In genomic region chr10:65013525-65013924, GRCm38 (mm10) we compare ENCODE assay signal across 32 mouse cellular contexts.
A peak's percentile ranks its signal among the peaks of the same experiment; 100 is the strongest.
DNase-seq lines count a peak whose midpoint lies in the region; ATAC-seq and TF ChIP-seq lines count a peak whose summit lies in the region.
"Had no signal": no experiment of that assay in that cellular context is flagged by ENCODE, and none has a peak within 500 bp of the region (broad histone marks: within the 10 kb centered on the region; RNA-seq: fewer than 3 reads in every experiment).

No protein-coding gene starts in this region.

- TF ChIP-seq CTCF in cerebellum, adult 2 months (IDR thresholded peaks at IDR 0.05; ENCODE audit: borderline replicate concordance, insufficient read depth, low read depth, low read length), result no peak
- no peak for TF ChIP-seq CTCF in liver, postnatal 0 days (IDR thresholded peaks at IDR 0.05; ENCODE audit: low read depth)

- no peak for ATAC-seq in liver, postnatal 0 days
- ATAC-seq: activated CD4-positive, CD25-positive, alpha-beta regulatory T cell, adult 4 months; CD4-positive, CD25-positive, alpha-beta regulatory T cell, adult 4 months; forebrain, embryonic 16.5 days; midbrain, embryonic 16.5 days had no signal

- TF ChIP-seq POLR2A in cerebellum, adult 2 months (IDR thresholded peaks at IDR 0.05; ENCODE audit: borderline replicate concordance, insufficient read depth, low read length), result no peak

- TF ChIP-seq EP300 in liver, postnatal 0 days (IDR thresholded peaks at IDR 0.05; ENCODE audit: low read depth), result no peak

- no peaks in the 10 kb centered on the region for H3K9me3 ChIP-seq in liver, postnatal 0 days (ENCODE audit: low read length)
- H3K9me3 ChIP-seq: heart, embryonic 13.5 days; hindbrain, embryonic 10.5 days; hindbrain, embryonic 15.5 days; kidney, embryonic 15.5 days; midbrain, embryonic 10.5 days; stomach, embryonic 15.5 days had no signal

- H3K4me3 ChIP-seq in cerebellum, adult 2 months (replicated peaks; ENCODE audit: insufficient read depth, low read depth, low read length), result no peak overlapping the region
- H3K4me3 ChIP-seq in liver, postnatal 0 days (ENCODE audit: low read depth, low read length), result no peak overlapping the region
- H3K4me3 ChIP-seq: erythroblast, embryonic 14.5 days; gastrocnemius, adult 2 months; heart, embryonic 13.5 days; hindbrain, embryonic 10.5 days; hindbrain, embryonic 15.5 days; kidney, embryonic 15.5 days; layer of hippocampus, adult 2 months; left cerebral cortex, adult 2 months; liver, embryonic 13.5 days; midbrain, embryonic 10.5 days; stomach, embryonic 15.5 days had no signal

- H3K9ac ChIP-seq in liver, postnatal 0 days (replicated peaks), result no peak overlapping the region
- H3K9ac ChIP-seq: heart, embryonic 13.5 days; hindbrain, embryonic 15.5 days; kidney, embryonic 15.5 days; liver, embryonic 13.5 days; stomach, embryonic 15.5 days had no signal

- no peak overlapping the region for H3K4me2 ChIP-seq in liver, postnatal 0 days (ENCODE audit: low read depth, low read length)
- H3K4me2 ChIP-seq: heart, embryonic 13.5 days; hindbrain, embryonic 15.5 days; kidney, embryonic 15.5 days; liver, embryonic 13.5 days; stomach, embryonic 15.5 days had no signal

- H3K4me1 ChIP-seq in cerebellum, adult 2 months (ENCODE audit: control insufficient read depth, insufficient read depth, low read length), result peaks cover 4% of the 10 kb centered on the region; the same call in 1 of the 2 replicates
- H3K4me1 ChIP-seq in liver, postnatal 0 days (ENCODE audit: insufficient read depth), result no peaks in the 10 kb centered on the region
- H3K4me1 ChIP-seq: heart, embryonic 13.5 days; hindbrain, embryonic 10.5 days; hindbrain, embryonic 15.5 days; kidney, embryonic 15.5 days; liver, embryonic 13.5 days; midbrain, embryonic 10.5 days; stomach, embryonic 15.5 days had no signal

- H3K27ac ChIP-seq in cerebellum, adult 2 months (ENCODE audit: insufficient read depth, low read length), result no peak overlapping the region
- H3K27ac ChIP-seq in liver, postnatal 0 days (ENCODE audit: low read depth), result no peak overlapping the region
- H3K27ac ChIP-seq: gastrocnemius, adult 2 months; heart, embryonic 13.5 days; hindbrain, embryonic 10.5 days; hindbrain, embryonic 15.5 days; kidney, embryonic 15.5 days; layer of hippocampus, adult 2 months; left cerebral cortex, adult 2 months; liver, embryonic 13.5 days; midbrain, embryonic 10.5 days; stomach, embryonic 15.5 days had no signal

- H3K36me3 ChIP-seq in liver, postnatal 0 days (replicated peaks; ENCODE audit: insufficient read depth, low read length), result no peaks in the 10 kb centered on the region
- H3K36me3 ChIP-seq: heart, embryonic 13.5 days; hindbrain, embryonic 10.5 days; hindbrain, embryonic 15.5 days; kidney, embryonic 15.5 days; liver, embryonic 13.5 days; midbrain, embryonic 10.5 days; stomach, embryonic 15.5 days had no signal

- no peaks in the 10 kb centered on the region for H3K27me3 ChIP-seq in cerebellum, adult 2 months (ENCODE audit: control insufficient read depth, insufficient read depth, low read length)
- H3K27me3 ChIP-seq in liver, postnatal 0 days (ENCODE audit: insufficient read depth, low read length), result no peaks in the 10 kb centered on the region
- H3K27me3 ChIP-seq: heart, embryonic 13.5 days; hindbrain, embryonic 15.5 days; kidney, embryonic 15.5 days; liver, embryonic 13.5 days; stomach, embryonic 15.5 days had no signal

- DNase-seq in urinary bladder, postnatal 14 days (ENCODE audit: low spot score), result peak; percentile 4
- DNase-seq in urinary bladder, adult 2 months (ENCODE audit: low spot score), result no peak
- peak; percentile 12 to 62 for DNase-seq in cerebellum, adult 2 months
- DNase-seq in cerebellum, postnatal 14 days, result peak; percentile 43 to 77
- no peak for DNase-seq in liver, postnatal 0 days
- no peak for DNase-seq in adrenal gland, adult (ENCODE audit: inconsistent age in 2 of 2, low spot score in 1 of 2)
- no peak for DNase-seq in kidney, postnatal 36 days
- DNase-seq: adrenal gland, adult 8-10 months; gastrocnemius, adult 2 months; gastrocnemius, postnatal 36 days; heart, postnatal 10 days; kidney, adult 18-20 months; kidney, postnatal 25 days; liver, embryonic 13.5 days; lung, adult 2 months; lung, postnatal 14 days; right cerebral cortex, postnatal 25 days; thymus, adult 18-20 months; thymus, postnatal 25 days had no signal

Comparison
In these comparisons a context has a peak if more than half of its experiments do, and no peak if none do; other contexts are left out.
1. DNase-seq: peak in urinary bladder, postnatal 14 days (single experiment), cerebellum, adult 2 months (2 of 2) and cerebellum, postnatal 14 days (2 of 2); none in urinary bladder, adult 2 months (single experiment), liver, postnatal 0 days (single experiment), adrenal gland, adult (0 of 2) and kidney, postnatal 36 days (0 of 2).